Mouse (Mus musculus) limb, embryonic 15.5 days (tissue): Measurements from ENCODE around the gene Chadl. TPM values are rescaled to one million over a fixed set of nuclear protein-coding genes. Genes with fewer than 3 reads are reported as not detected.

Experiments used
- ATAC-seq: fragments of 200-750 bp; cut with Nextera tagmentation; 2 replicates; pipeline ENCODE4 v1.8.0; 2017; ENCODE audit warnings: low read depth, moderate TSS enrichment; ENCODE audit not compliant: insufficient number of reproducible peaks, low FRiP score, low TSS enrichment
- H3K27ac ChIP-seq: fragments of 300-500 bp; sonication (generic); 2 replicates; pipeline ENCODE4 v1.5.1; 2015; ENCODE audit warnings: moderate library complexity, mild to moderate bottlenecking, inconsistent platforms
- H3K27me3 ChIP-seq: fragments of 300-500 bp; sonication (generic); 2 replicates; pipeline ENCODE4 v1.6.1; 2015; ENCODE audit warnings: inconsistent platforms
- H3K36me3 ChIP-seq: fragments of 300-500 bp; sonication (generic); 2 replicates; pipeline ENCODE4 v1.6.1; 2015; ENCODE audit warnings: inconsistent platforms
- H3K4me1 ChIP-seq: fragments of 300-500 bp; sonication (generic); 2 replicates; pipeline ENCODE4 v1.6.1; 2015; ENCODE audit warnings: inconsistent platforms
- H3K4me2 ChIP-seq: fragments of 300-500 bp; sonication (generic); 2 replicates; pipeline ENCODE4 v1.6.1; 2015; ENCODE audit warnings: mild to moderate bottlenecking, inconsistent platforms
- H3K4me3 ChIP-seq: fragments of 300-500 bp; sonication (generic); 2 replicates; pipeline ENCODE4 v1.5.1; 2015; ENCODE audit warnings: mild to moderate bottlenecking, inconsistent platforms
- H3K9ac ChIP-seq: fragments of 300-500 bp; sonication (generic); 2 replicates; pipeline ENCODE4 v1.6.1; 2015; ENCODE audit warnings: inconsistent platforms
- H3K9me3 ChIP-seq: fragments of 300-500 bp; sonication (generic); 2 replicates; pipeline ENCODE4 v1.6.1; 2016; ENCODE audit warnings: inconsistent platforms
- WGBS: fragments of 180-500 bp; shearing (Covaris S2); methylation state at CpG from one replicate; pipeline ENCODE4 v1.1.7; 2015; 5-methylcytosine and 5-hydroxymethylcytosine counted together
- polyA plus RNA-seq: library from polyadenylated mRNA; unstranded; fragments of >200 nt; fragmentation: Nextera tagmentation; extraction: Ambion mirVana; gene quantifications from 2 replicates; pipeline ENCODE4 v1.2.1, GENCODE M21; 2015

Gene Chadl
- polyA plus RNA-seq, 1 experiment from 2014 or later = 15.2 TPM

DNA sequence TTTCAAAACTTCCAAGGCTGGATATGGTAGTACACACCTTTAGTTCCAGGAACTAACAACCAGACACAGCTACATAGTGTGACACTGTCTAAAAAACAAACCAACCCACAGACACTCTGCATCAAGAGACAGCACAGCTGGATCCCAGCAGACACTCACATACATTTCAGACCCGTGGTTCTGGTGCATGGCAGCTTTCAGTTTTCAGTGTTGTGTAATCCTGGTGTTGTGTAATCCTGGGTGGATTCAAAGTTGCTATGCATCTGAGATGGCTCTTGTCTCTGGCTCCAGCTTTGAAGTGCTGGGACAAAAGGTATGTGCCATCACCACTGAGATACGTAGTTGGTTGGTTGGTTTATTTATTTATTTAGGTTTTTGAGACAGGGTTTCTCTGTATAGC is 1.4 kb upstream of the Chadl start:
- peaks cover 11% of the 10 kb centered on the region; the same call in 1 of the 2 replicates for H3K27me3 ChIP-seq
- H3K4me3 ChIP-seq = no peak overlapping the region
- H3K36me3 ChIP-seq = peaks cover 5% of the 10 kb centered on the region
- ATAC-seq = no peak
- H3K4me1 ChIP-seq = peaks cover 20% of the 10 kb centered on the region
- H3K27ac ChIP-seq = no peak overlapping the region
- WGBS = 67% methylated on average over 2 of the region's 2 CpGs
- H3K9me3 ChIP-seq = no peaks in the 10 kb centered on the region
- H3K9ac ChIP-seq = no peak overlapping the region
- H3K4me2 ChIP-seq = no peak overlapping the region

DNA sequence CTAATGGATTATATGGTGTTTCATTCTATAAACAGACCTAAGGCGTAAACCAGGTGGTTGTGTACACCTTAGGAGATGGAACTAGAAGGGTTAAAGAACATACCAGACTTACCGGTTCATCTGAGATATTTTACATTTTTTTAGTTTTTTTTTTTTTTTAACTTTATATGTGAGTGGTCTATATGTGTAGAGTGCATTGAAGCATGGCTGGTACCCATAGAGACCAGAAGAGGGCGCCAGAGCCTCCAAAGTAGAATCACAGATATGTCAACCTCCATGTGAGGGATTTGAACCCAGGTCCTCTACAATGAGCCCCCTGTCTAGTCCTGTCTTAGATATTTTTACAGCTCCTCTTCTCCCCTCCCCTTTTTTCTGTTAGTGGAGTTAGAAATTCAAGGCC is 760 bp upstream of the Chadl start:
- H3K9ac ChIP-seq = no peak overlapping the region
- H3K4me2 ChIP-seq = no peak overlapping the region
- 38% methylated on average over 3 of the region's 3 CpGs for WGBS
- H3K4me3 ChIP-seq = no peak overlapping the region
- H3K9me3 ChIP-seq = no peaks in the 10 kb centered on the region
- H3K4me1 ChIP-seq = peaks cover 27% of the 10 kb centered on the region
- peaks cover 18% of the 10 kb centered on the region for H3K27me3 ChIP-seq
- no peak for ATAC-seq
- peak overlapping the region; percentile 72; the same call in 1 of the 2 replicates for H3K27ac ChIP-seq
- peaks cover 3% of the 10 kb centered on the region; the same call in 1 of the 2 replicates for H3K36me3 ChIP-seq

DNA sequence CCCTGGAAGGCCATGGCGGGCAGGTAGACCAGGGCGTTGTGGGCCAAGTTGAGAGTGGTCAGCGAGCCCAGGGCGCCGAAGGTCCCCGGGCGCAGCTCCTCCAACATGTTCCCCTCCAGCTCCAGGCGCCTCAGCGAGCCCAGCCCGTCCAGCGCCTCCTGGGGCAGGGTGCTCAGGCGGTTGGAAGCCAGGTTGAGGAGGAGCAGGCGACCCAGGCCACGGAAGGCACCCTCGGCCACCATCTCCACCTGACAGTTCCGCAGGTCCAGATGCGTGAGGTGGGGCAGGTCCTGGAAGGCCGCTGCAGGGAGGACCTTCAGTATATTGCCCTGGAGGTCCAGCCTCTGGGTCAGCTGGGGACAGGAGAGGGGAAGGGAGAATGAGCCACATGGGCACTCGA is 2.2 kb downstream of the Chadl start:
- Histone ChIP-seq H3K36me3 (0 out of 2 replicates have a peak, but pooled peaks cover under 1% of the 10 kb centered on the region), H3K9ac (peak overlapping the region; percentile 69), H3K4me2 (peak overlapping the region; percentile 95), H3K4me3 (peak overlapping the region; percentile 61), H3K4me1 (peaks cover 32% of the 10 kb centered on the region), H3K27ac (no peak overlapping the region), H3K27me3 (peaks cover 28% of the 10 kb centered on the region), H3K9me3 (no peaks in the 10 kb centered on the region)
- 28% methylated on average over 19 of the region's 19 CpGs for WGBS
- no peak for ATAC-seq

DNA sequence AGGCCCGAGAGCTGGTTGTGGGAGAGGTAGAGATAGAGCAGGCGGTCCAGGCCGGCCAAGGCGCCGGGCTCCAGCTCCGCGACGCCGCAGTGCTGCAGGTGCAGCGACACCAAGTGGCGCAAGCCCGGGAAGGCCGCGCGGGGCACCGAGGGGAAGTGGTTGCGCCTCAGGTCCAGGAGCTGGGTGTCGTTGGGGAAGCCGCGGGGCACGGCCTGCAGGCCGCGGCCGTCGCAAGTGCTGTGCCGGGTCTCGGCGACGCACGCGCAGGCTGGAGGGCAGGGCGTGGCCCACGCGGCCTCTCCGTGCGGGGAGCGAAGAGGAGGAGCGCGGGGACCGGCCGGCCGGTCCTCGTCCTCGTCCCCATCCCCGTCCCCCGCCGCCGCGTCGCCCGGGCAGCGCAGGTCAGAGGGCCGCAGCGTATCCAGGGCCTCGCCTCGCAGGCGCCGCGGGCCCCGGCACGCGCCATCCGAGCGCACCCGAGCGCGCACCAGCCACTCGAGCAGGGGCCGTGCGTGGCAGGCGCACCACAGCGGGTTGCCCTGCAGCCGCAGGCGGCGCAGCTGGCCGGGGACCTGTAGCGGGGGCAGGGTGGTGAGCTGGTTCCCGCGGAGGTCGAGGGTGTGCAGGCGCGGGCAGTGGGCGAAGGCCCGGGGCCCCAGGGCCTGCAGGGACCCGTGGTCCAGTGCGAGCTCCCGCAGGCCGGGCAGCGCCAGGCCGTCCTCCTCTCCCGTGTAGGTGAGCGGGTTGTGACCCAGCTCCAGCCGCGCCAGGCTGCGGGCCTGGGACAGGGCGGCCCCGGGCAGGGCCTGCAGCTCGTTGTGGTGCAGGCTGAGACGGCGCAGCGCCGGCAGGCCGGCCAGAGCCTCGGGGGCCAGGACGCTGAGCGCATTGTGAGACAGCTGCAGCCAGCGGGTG is 2.9 kb downstream of the Chadl start:
- peak overlapping the region; percentile 63 for H3K27ac ChIP-seq
- peak; percentile 52 for ATAC-seq
- H3K36me3 ChIP-seq = peaks cover 5% of the 10 kb centered on the region; the same call in 1 of the 2 replicates
- peaks cover 32% of the 10 kb centered on the region for H3K4me1 ChIP-seq
- WGBS = under 1% methylated on average over 86 of the region's 107 CpGs
- no peaks in the 10 kb centered on the region for H3K9me3 ChIP-seq
- H3K4me2 ChIP-seq = peak overlapping the region; percentile 95
- H3K9ac ChIP-seq = peak overlapping the region; percentile 69
- peaks cover 28% of the 10 kb centered on the region for H3K27me3 ChIP-seq
- peak overlapping the region; percentile 61 for H3K4me3 ChIP-seq

DNA sequence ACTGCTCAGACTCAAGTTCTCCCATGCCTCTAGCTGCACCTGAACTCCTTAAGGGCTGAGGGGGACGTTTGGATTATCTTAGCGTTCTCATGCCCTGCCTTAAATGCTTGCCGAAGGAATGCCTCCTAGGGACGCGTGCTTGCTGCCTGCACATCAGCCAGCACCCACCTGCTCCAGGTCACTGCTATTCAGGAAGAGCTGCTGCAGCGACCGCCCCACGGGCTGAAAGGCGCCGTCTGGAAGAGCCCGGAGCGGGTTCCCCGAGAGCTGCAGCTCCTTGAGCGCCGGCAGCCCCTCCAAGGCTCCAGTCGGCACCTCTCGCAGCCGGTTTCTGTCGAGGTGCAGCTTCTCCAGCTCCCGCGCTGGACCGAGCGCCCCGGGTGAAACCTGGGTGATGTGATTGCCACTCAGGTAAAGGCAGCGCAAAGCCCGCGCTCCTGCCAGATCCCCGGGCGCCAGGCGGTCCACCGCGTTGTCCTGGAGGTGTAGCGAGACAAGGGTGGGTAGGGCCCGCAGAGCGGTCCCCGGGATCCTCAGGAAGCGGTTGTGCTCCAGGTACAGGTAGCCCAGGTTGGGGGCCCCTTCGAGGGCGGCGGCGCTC is 3.6 kb downstream of the Chadl start:
- Histone ChIP-seq H3K27me3 (peaks cover 28% of the 10 kb centered on the region), H3K4me3 (peak overlapping the region; percentile 61), H3K27ac (no peak overlapping the region; the same call in 1 of the 2 replicates), H3K36me3 (peaks cover 8% of the 10 kb centered on the region), H3K4me1 (peaks cover 32% of the 10 kb centered on the region), H3K9ac (peak overlapping the region; percentile 69), H3K9me3 (no peaks in the 10 kb centered on the region), H3K4me2 (peak overlapping the region; percentile 95)
- 3% methylated on average over 41 of the region's 41 CpGs for WGBS
- no peak for ATAC-seq

DNA sequence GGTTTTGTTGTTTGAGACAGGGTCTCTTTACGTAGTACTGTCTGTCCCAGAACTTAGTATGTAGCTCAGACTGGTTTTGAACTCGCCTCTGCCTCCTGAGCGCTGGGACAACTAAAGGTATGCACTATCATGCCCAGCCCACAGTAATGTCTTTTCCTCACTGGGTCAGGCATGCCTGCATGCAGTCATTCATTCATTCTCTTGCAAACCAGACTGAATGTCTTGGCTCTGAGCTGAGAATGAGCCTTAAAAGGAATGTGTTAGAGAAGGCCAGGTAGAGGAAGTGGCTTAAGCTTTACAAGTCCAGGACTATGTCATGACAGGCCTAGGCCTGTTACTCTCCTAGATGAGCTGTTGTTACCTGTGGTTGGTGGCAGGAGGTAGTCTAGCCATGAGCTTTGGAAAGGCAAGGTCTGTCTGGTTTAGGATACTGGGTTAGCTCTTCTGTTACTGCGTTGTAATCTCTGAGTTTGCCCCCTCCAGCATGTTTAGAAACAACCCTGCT is 16.7 kb downstream of the Chadl start:
- Histone ChIP-seq H3K27me3 (no peaks in the 10 kb centered on the region), H3K36me3 (peaks cover 72% of the 10 kb centered on the region), H3K9ac (no peak overlapping the region), H3K4me1 (no peaks in the 10 kb centered on the region), H3K4me2 (no peak overlapping the region), H3K27ac (no peak overlapping the region), H3K9me3 (no peaks in the 10 kb centered on the region), H3K4me3 (no peak overlapping the region)
- no peak for ATAC-seq
- 90% methylated on average over 4 of the region's 4 CpGs for WGBS

DNA sequence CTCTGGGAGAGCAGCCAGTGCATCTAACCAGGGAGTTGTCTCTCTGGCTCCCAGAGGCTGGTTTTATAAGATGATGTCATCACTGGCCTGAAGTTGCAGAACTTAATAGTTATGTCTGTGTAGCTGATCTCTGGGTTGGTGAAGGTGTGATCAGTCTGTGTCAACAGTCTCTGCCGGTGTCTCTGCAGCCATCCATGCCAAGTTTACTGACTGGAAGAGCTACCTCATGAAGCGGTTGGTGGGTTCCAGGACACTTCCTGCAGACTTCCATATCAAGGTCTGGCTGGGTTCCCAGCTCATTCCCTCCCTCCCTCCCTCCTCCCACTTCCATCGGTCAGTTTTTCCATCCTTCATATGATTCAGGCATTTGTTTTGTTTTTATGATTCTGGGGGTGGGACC is 20.4 kb downstream of the Chadl start:
- no peak for ATAC-seq
- Histone ChIP-seq H3K4me3 (no peak overlapping the region), H3K9me3 (no peaks in the 10 kb centered on the region), H3K36me3 (peaks cover 60% of the 10 kb centered on the region), H3K27ac (no peak overlapping the region), H3K4me2 (no peak overlapping the region), H3K9ac (no peak overlapping the region), H3K27me3 (no peaks in the 10 kb centered on the region), H3K4me1 (no peaks in the 10 kb centered on the region)
- 84% methylated on average over 3 of the region's 3 CpGs for WGBS

DNA sequence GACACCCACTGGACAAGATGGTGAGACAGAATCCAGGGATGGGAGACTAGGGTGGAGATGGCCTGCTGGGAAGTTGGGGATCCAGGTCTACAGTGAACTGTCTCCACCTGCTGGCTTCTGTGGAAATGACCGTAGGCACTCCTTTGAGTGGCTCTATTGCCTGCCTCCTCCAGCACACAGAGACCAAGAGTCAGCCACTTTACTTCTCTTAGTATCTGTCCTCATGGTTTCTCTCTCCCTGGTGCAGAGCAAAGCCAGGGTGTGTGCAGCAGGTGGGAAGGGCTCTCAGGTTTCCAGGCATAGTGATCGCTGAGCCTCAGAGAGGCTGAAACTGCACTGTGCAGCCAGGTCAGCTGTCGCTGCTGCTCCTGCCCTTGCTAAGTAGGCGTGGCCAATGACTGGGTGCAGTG is 26.9 kb downstream of the Chadl start:
- 76% methylated on average over 4 of the region's 4 CpGs for WGBS
- Histone ChIP-seq H3K9me3 (no peaks in the 10 kb centered on the region), H3K27me3 (no peaks in the 10 kb centered on the region), H3K4me1 (0 out of 2 replicates have a peak, but pooled peaks cover under 1% of the 10 kb centered on the region), H3K4me2 (no peak overlapping the region), H3K27ac (no peak overlapping the region), H3K36me3 (peaks cover 62% of the 10 kb centered on the region), H3K9ac (no peak overlapping the region), H3K4me3 (no peak overlapping the region)
- ATAC-seq = 0 out of 2 replicates have a peak, but pooled peaks have one; percentile 38

DNA sequence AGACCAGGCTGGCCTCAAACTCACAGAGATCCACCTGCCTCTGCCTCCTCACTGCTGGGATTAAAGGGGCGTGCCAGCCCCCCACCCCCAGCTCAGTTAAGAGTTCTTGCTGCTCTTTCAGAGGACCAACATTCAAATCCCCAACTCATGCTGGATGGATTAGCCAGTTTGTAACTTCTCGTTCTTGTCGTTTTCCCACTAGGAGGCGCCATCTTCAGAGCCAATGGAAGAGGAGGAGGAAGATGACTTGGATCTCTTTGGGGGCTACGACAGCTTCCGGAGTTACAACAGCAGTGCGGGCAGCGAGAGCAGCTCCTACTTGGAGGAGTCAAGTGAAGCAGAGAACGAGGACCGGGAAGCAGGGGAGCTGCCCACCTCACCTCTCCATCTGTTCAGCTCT is 30.1 kb downstream of the Chadl start:
- H3K9ac ChIP-seq = no peak overlapping the region
- no peaks in the 10 kb centered on the region for H3K9me3 ChIP-seq
- no peak overlapping the region for H3K4me2 ChIP-seq
- ATAC-seq = no peak
- no peak overlapping the region for H3K4me3 ChIP-seq
- peaks cover 40% of the 10 kb centered on the region for H3K36me3 ChIP-seq
- 87% methylated on average over 10 of the region's 10 CpGs for WGBS
- H3K4me1 ChIP-seq = peaks cover 10% of the 10 kb centered on the region
- no peak overlapping the region for H3K27ac ChIP-seq
- no peaks in the 10 kb centered on the region for H3K27me3 ChIP-seq

DNA sequence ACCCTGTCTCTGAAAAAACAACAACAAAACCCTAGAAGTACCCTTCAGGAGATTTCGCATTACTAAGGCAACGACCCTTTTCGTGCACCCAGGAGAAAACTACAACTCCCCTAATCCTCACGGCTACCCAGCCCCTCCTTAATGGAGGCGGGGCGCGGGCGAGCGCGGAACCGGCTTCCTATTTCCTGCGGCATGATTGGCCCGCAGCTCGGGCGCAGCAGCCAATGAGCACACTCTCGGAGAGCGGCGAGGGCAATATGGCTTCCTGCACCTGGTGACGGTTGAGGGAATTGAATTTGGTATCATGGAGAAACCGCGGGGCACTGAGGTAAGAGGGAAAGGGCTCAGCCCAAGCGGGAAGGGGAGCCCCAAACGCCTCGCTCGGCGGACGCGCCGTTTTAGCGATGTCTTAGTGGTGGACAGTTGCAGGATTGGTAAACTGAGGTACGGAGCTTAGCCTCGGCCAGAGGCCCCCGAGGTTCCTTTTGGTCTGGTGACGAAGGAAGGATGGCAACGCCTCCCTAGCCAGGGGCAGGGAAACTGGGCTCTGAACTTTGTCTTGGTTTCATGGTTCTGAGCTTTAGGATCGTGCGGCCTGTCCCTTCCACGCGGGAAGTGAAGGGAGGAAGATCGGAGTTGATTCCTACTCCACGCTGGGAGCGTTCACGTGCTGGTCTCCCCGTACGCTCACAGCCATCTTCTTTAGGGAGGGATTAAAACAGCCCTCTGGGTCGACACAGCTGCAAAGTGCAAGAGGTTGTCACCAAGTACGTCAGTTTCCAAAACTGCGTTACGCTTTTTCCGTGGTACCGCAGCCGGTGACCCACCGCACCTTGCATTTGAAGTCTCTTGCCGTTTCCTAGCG is 33.2 kb downstream of the Chadl start, which contains the start of gene L3mbtl2:
Gene L3mbtl2, plus strand, starts transcription at position 193 of the 865 bp plus-strand sequence.
- Histone ChIP-seq H3K27me3 (no peaks in the 10 kb centered on the region), H3K27ac (peak within 1 kb of the TSS; percentile 62; the same call in 1 of the 2 replicates), H3K9me3 (no peaks in the 10 kb centered on the region), H3K4me3 (peak within 1 kb of the TSS; percentile 78), H3K4me1 (peaks cover 10% of the 10 kb centered on the region), H3K9ac (peak within 1 kb of the TSS; percentile 55), H3K36me3 (peaks cover 20% of the 10 kb centered on the region), H3K4me2 (peak within 1 kb of the TSS; percentile 81)
- ATAC-seq = peak; percentile 96
- under 1% methylated on average over 55 of the region's 55 CpGs for WGBS

DNA sequence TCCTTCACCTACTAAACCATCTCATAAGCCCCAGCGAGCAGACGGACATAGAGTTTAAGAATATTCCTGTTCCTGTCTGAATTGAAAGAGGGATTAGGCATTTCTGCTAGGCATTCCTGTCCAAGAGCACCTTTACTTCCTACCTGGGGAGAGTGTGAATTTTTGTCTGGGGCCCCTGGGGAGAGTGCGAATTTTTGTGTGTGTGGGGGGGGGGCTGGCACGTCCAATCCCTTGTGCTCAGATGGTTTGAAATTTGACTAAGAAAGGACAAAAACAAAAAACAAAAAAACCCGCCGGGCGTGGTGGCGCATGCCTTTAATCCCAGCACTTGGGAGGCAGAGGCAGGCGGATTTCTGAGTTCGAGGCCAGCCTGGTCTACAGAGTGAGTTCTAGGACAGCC is 33.8 kb downstream of the Chadl start:
- Histone ChIP-seq H3K4me2 (peak overlapping the region; percentile 81), H3K27ac (no peak overlapping the region), H3K4me1 (peaks cover 10% of the 10 kb centered on the region), H3K9ac (no peak overlapping the region), H3K27me3 (no peaks in the 10 kb centered on the region), H3K36me3 (peaks cover 13% of the 10 kb centered on the region), H3K9me3 (no peaks in the 10 kb centered on the region), H3K4me3 (peak overlapping the region; percentile 78)
- no peak for ATAC-seq
- 66% methylated on average over 10 of the region's 10 CpGs for WGBS
